Mouse (Mus musculus) cerebellum, adult 2 months (tissue): ENCODE data around the gene Rad51c.

Experiments
- CTCF ChIP-seq: fragments of 200-500 bp; IDR thresholded peaks from 2 replicates; pipeline ENCODE4 v1.5.1; 2011; ENCODE audit warnings: low read depth, mild to moderate bottlenecking, control low read depth, low read length, moderate library complexity, borderline replicate concordance; ENCODE audit not compliant: insufficient read depth
- POLR2A ChIP-seq: fragments of 200-500 bp; IDR thresholded peaks from 2 replicates; pipeline ENCODE4 v1.6.1; 2011; ENCODE audit warnings: low read length, control low read depth, borderline replicate concordance; ENCODE audit not compliant: insufficient read depth

GRCm38 (mm10) chr11:87444735-87445428, 40.1 kb upstream of the Rad51c start:
- TF ChIP-seq POLR2A (no peak), CTCF (no peak)
